Mouse (Mus musculus) heart, adult 2 months (tissue): Measurements from ENCODE around the gene Kpna7. TPM values are rescaled to one million over a fixed set of nuclear protein-coding genes. Genes with fewer than 3 reads are reported as not detected.
"Not testable (repeated sequence)": the region's sequence is repeated elsewhere in the genome, so short reads cannot be mapped to it uniquely, and the experiment has no call there.

Experiments used
- DNase-seq, 2 experiments: peaks; one replicate each; pipeline ENCODE4 v3.0.0; 2021
- H3K27ac ChIP-seq: fragments of 200-600 bp; 2 replicates; pipeline ENCODE4 v1.8.1; 2022
- H3K27me3 ChIP-seq: fragments of 200-500 bp; 2 replicates; pipeline ENCODE4 v1.6.1; 2012; ENCODE audit warnings: mild to moderate bottlenecking, low read length, inconsistent platforms, mixed read lengths; ENCODE audit not compliant: control insufficient read depth, insufficient read depth
- H3K36me3 ChIP-seq: fragments of 200-500 bp; 2 replicates; pipeline ENCODE4 v1.6.1; 2012; ENCODE audit warnings: low read length, inconsistent platforms; ENCODE audit not compliant: control insufficient read depth, insufficient read depth
- H3K4me1 ChIP-seq: fragments of 200-500 bp; 2 replicates; pipeline ENCODE4 v1.6.1; 2011; ENCODE audit warnings: low read length; ENCODE audit not compliant: control insufficient read depth, insufficient read depth
- H3K4me3 ChIP-seq: fragments of 200-600 bp; 2 replicates; pipeline ENCODE4 v1.8.1; 2022
- H3K79me2 ChIP-seq: fragments of 200-500 bp; replicated peaks from 2 replicates; pipeline ENCODE4 v1.6.1; 2012; ENCODE audit warnings: mild to moderate bottlenecking, inconsistent platforms, low read length, moderate library complexity, mixed read lengths; ENCODE audit not compliant: control insufficient read depth, insufficient read depth
- H3K9ac ChIP-seq: fragments of 200-500 bp; 2 replicates; pipeline ENCODE4 v1.6.1; 2012; ENCODE audit warnings: low read depth, mild to moderate bottlenecking, control low read depth, inconsistent platforms, low read length, mixed read lengths
- CTCF ChIP-seq: fragments of 200-600 bp; IDR thresholded peaks from 2 replicates; pipeline ENCODE4 v1.8.1; 2022; ENCODE audit warnings: antibody characterized with exemption, mild to moderate bottlenecking, moderate library complexity
- EP300 ChIP-seq: fragments of 200-500 bp; IDR thresholded peaks from 2 replicates; pipeline ENCODE4 v1.6.1; 2011; ENCODE audit warnings: low read depth, low read length, control low read depth; ENCODE audit not compliant: insufficient read depth
- POLR2A ChIP-seq: fragments of 200-500 bp; IDR thresholded peaks from 2 replicates; pipeline ENCODE4 v1.6.1; 2011; ENCODE audit warnings: mild to moderate bottlenecking, low read depth, low read length, control low read depth; ENCODE audit not compliant: insufficient read depth
- WGBS: fragments of 180-500 bp; shearing (Covaris S2); methylation state at CpG from one replicate; pipeline ENCODE4 v1.1.7; 2018; 5-methylcytosine and 5-hydroxymethylcytosine counted together
- intact Hi-C: fragments of 180-260 bp; cut with DNase I; formaldehyde crosslinking; loops from one replicate; pipeline ENCODE4 v1.15.1; 2025
- polyA plus RNA-seq: library from polyadenylated mRNA; depleted of rRNA; stranded (reverse); fragments of >200 nt; gene quantifications from 2 replicates; pipeline ENCODE4 v1.2.3, GENCODE M21; 2012
- total RNA-seq, 2 experiments: library from RNA; stranded (reverse); gene quantifications; 2 replicates each; pipeline ENCODE4 v1.2.3; 2021

Gene Kpna7
- total and polyA plus RNA-seq, 3 experiments = not detected

DNA sequence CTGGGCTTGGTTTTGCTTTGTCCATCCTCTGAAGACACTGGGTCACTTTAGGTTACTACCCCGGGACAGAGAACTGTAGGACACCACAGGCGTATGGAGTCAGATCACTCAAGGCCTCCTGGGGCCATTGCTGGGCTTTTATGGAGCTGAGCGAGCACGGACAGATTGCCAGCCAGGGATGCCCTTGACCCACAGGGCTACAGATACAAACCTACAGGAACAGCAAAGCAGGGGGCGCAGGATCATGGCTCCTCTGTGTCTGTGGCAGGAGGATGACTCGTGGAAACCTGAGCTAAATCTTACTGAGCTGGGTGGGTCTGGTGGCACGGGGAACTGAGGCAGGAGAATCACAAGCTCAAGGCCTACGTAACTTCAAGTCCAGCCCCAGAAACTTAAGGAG lies 28.7 kb upstream of the Kpna7 start:
- TF ChIP-seq POLR2A (no peak), CTCF (no peak), EP300 (no peak)
- Histone ChIP-seq H3K4me1 (peaks cover 7% of the 10 kb centered on the region), H3K27me3 (no peaks in the 10 kb centered on the region; the same call in 1 of the 2 replicates), H3K9ac (no peak overlapping the region), H3K36me3 (no peaks in the 10 kb centered on the region), H3K4me3 (no peak overlapping the region), H3K27ac (no peak overlapping the region), H3K79me2 (no peaks in the 10 kb centered on the region)
- 82% methylated on average over 8 of the region's 8 CpGs for WGBS
- DNase-seq = no peak
- intact Hi-C loops = loop anchor here (2.0 kb wide), 1 partner anchor 54 kb away; the partner anchor contains the start of genes Cpsf4 and Ptcd1

- Histone ChIP-seq H3K36me3 (no peaks in the 10 kb centered on the region), H3K4me1 (no peaks in the 10 kb centered on the region; the same call in 1 of the 2 replicates), H3K27me3 (no peaks in the 10 kb centered on the region; the same call in 1 of the 2 replicates), H3K4me3 (no peak overlapping the region), H3K9ac (no peak overlapping the region), H3K79me2 (no peaks in the 10 kb centered on the region), H3K27ac (no peak overlapping the region)
- 79% methylated on average over 6 of the region's 6 CpGs for WGBS
- DNase-seq = no peak
- TF ChIP-seq EP300 = no peak
- no peak for TF ChIP-seq CTCF
- no peak for TF ChIP-seq POLR2A
- intact Hi-C loops = no loop called here
Observed at GRCm38 (mm10) chr5:145110401-145110800, 26.6 kb upstream of the Kpna7 start.

DNA sequence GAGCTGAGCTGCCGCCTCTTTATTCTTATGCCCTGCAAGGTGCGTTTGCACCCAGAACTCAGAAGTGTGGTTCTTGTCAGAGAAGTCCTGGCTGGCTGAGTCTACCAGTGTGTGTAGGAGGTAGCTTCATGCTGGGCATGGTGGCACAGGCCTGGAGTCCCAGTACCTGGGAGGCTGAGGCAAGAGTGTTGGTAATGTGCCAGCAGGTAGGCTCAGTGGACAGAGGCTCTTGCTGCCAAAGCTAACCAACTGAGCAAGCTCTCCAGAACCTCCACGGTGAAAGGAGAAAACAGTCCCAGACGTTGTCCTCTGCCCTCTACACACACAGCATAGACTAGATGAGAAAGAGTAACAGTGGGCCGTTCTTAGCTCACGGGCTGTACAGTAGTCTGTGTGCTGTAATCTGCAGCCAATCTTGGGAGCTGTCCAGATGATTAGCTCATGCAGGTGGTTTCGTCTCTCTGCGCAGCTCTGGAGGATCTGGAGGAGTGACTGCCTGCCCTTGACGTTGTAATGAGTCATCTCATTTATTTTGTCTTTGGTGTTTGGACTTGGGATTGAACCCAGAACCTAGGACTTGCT lies 22.0 kb upstream of the Kpna7 start:
- no peaks in the 10 kb centered on the region for H3K36me3 ChIP-seq
- no peak for TF ChIP-seq POLR2A
- no peak for TF ChIP-seq CTCF
- no peak for TF ChIP-seq EP300
- no peaks in the 10 kb centered on the region for H3K27me3 ChIP-seq
- H3K4me3 ChIP-seq = no peak overlapping the region
- intact Hi-C loops = no loop called here
- H3K9ac ChIP-seq = no peak overlapping the region
- H3K4me1 ChIP-seq = no peaks in the 10 kb centered on the region
- no peak for DNase-seq
- no peak overlapping the region for H3K27ac ChIP-seq
- H3K79me2 ChIP-seq = no peaks in the 10 kb centered on the region
- 76% methylated on average over 9 of the region's 9 CpGs for WGBS

DNA sequence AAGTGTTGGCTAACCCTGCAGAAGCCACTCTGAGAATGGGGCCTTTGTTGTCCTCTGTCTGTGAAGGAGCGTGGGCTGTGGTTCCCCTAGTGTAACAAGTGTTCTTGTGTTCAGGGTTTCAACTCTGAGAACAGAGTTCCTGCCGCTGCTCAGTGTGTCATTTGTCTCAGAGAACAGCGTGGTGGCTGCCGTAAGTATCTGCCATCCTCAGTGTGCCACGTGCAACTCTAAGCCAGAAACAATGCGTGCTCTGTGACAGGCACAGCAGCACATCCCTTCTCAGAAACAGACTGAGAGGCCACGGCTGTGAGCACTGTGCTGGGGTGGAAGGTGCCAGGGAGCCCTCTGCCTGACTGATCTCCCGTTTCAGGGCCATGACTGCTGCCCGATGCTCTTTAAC lies 20.5 kb upstream of the Kpna7 start:
- Histone ChIP-seq H3K4me1 (no peaks in the 10 kb centered on the region), H3K27ac (no peak overlapping the region), H3K27me3 (no peaks in the 10 kb centered on the region), H3K79me2 (no peaks in the 10 kb centered on the region), H3K4me3 (no peak overlapping the region), H3K9ac (no peak overlapping the region), H3K36me3 (no peaks in the 10 kb centered on the region)
- no peak for DNase-seq
- TF ChIP-seq EP300 (no peak), POLR2A (no peak), CTCF (no peak)
- WGBS = 88% methylated on average over 9 of the region's 9 CpGs
- intact Hi-C loops = no loop called here

DNA sequence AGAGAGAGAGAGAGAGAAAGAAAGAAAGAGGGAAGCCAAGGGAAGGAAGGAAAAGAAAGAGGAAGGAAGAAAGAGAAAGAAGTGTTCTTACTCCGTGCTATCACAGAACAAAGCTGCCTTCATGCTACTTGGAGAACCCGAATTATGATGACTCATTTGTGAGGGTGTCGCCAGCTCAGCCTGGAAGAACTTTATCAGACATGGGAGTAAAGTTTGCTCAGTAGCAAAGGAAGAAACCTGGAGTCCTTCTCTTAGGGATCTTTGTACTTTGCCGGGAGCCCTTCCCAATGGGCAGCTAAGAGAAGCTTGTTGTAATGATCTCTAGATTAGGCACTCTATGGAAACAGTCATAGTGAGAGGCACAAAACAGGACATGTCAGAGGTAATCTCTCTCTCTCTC lies 18.9 kb upstream of the Kpna7 start:
- Histone ChIP-seq H3K27ac (no peak overlapping the region), H3K27me3 (no peaks in the 10 kb centered on the region), H3K4me3 (no peak overlapping the region), H3K79me2 (no peaks in the 10 kb centered on the region), H3K4me1 (no peaks in the 10 kb centered on the region), H3K36me3 (no peaks in the 10 kb centered on the region), H3K9ac (no peak overlapping the region)
- DNase-seq = no peak
- TF ChIP-seq EP300 (no peak), CTCF (no peak), POLR2A (no peak)
- 58% methylated on average over 4 of the region's 4 CpGs for WGBS
- intact Hi-C loops = no loop called here

GRCm38 (mm10) chr5:145101451-145101850 lies 17.6 kb upstream of the Kpna7 start:
- H3K27me3 ChIP-seq, H3K9ac ChIP-seq, H3K27ac ChIP-seq, H3K79me2 ChIP-seq, intact Hi-C loops, H3K4me1 ChIP-seq, H3K4me3 ChIP-seq, DNase-seq, H3K36me3 ChIP-seq: not testable (repeated sequence)
- WGBS = 97% methylated on average over 11 of the region's 11 CpGs
